Mouse (Mus musculus): Measurements from ENCODE around the gene Hira. TPM values are rescaled to one million over a fixed set of nuclear protein-coding genes. Genes with fewer than 3 reads are reported as not detected.

Gene Hira
- polyA plus RNA-seq (2015; fragmentation: Nextera tagmentation; extraction: Ambion mirVana) = 4.9 and 6.0 TPM in 2 replicates

- peaks cover 4% of the 10 kb centered on the region for H3K4me1 ChIP-seq (ENCODE audit: control insufficient read depth, insufficient read depth, low read length)
- no peaks in the 10 kb centered on the region for H3K9me3 ChIP-seq (replicated peaks; ENCODE audit: control insufficient read depth, low read length)
- H3K4me3 ChIP-seq (replicated peaks; ENCODE audit: low read length) = peak within 1 kb of the TSS; percentile 79
- H3K9ac ChIP-seq (ENCODE audit: low read length) = peak within 1 kb of the TSS; percentile 89
- peaks cover 8% of the 10 kb centered on the region for H3K36me3 ChIP-seq (ENCODE audit: control insufficient read depth, insufficient read depth, low read length)
- under 1% methylated on average over 91 of the region's 93 CpGs for WGBS
- H3K4me2 ChIP-seq (ENCODE audit: low read depth, low read length) = peak within 1 kb of the TSS; percentile 81
- peak within 1 kb of the TSS; percentile 96 for H3K27ac ChIP-seq (ENCODE audit: low read length)
- H3K27me3 ChIP-seq (ENCODE audit: control insufficient read depth, insufficient read depth, low read length) = no peaks in the 10 kb centered on the region
- ATAC-seq (ENCODE audit: insufficient read depth, low FRiP score) = peak; percentile 95
These were observed at the start of gene Hira, which contains the start of gene Mrpl40 for GRCm38 (mm10) chr16:18876442-18877308. Gene Hira, plus strand, starts transcription at chr16:18877037. Gene Mrpl40, minus strand, starts transcription at chr16:18876862.

- ATAC-seq (ENCODE audit: insufficient read depth, low FRiP score) = no peak
- H3K9ac ChIP-seq (ENCODE audit: low read length) = no peak overlapping the region
- H3K27ac ChIP-seq (ENCODE audit: low read length) = no peak overlapping the region
- no peaks in the 10 kb centered on the region for H3K4me1 ChIP-seq (ENCODE audit: control insufficient read depth, insufficient read depth, low read length)
- H3K27me3 ChIP-seq (ENCODE audit: control insufficient read depth, insufficient read depth, low read length) = no peaks in the 10 kb centered on the region
- WGBS = 93% methylated on average over 3 of the region's 3 CpGs
- no peak overlapping the region for H3K4me3 ChIP-seq (replicated peaks; ENCODE audit: low read length)
- no peak overlapping the region for H3K4me2 ChIP-seq (ENCODE audit: low read depth, low read length)
- no peaks in the 10 kb centered on the region for H3K9me3 ChIP-seq (replicated peaks; ENCODE audit: control insufficient read depth, low read length)
- peaks cover 42% of the 10 kb centered on the region for H3K36me3 ChIP-seq (ENCODE audit: control insufficient read depth, insufficient read depth, low read length)
These were observed 48.2 kb upstream of the Hira start for GRCm38 (mm10) chr16:18828630-18829029.

- no peak overlapping the region for H3K9ac ChIP-seq (ENCODE audit: low read length)
- no peaks in the 10 kb centered on the region for H3K4me1 ChIP-seq (ENCODE audit: control insufficient read depth, insufficient read depth, low read length)
- H3K27ac ChIP-seq (ENCODE audit: low read length) = no peak overlapping the region
- no peak overlapping the region for H3K4me2 ChIP-seq (ENCODE audit: low read depth, low read length)
- WGBS = 87% methylated on average over 6 of the region's 6 CpGs
- H3K9me3 ChIP-seq (replicated peaks; ENCODE audit: control insufficient read depth, low read length) = no peaks in the 10 kb centered on the region
- no peak; the same call in 1 of the 2 replicates for ATAC-seq (ENCODE audit: insufficient read depth, low FRiP score)
- H3K27me3 ChIP-seq (ENCODE audit: control insufficient read depth, insufficient read depth, low read length) = no peaks in the 10 kb centered on the region
- H3K36me3 ChIP-seq (ENCODE audit: control insufficient read depth, insufficient read depth, low read length) = peaks cover 40% of the 10 kb centered on the region
- H3K4me3 ChIP-seq (replicated peaks; ENCODE audit: low read length) = no peak overlapping the region
These were observed 47.7 kb upstream of the Hira start for GRCm38 (mm10) chr16:18829102-18829501.

- H3K9me3 ChIP-seq (replicated peaks; ENCODE audit: control insufficient read depth, low read length) = no peaks in the 10 kb centered on the region
- peaks cover 16% of the 10 kb centered on the region; the same call in 1 of the 2 replicates for H3K36me3 ChIP-seq (ENCODE audit: control insufficient read depth, insufficient read depth, low read length)
- H3K27ac ChIP-seq (ENCODE audit: low read length) = no peak overlapping the region
- peaks cover 4% of the 10 kb centered on the region; the same call in 1 of the 2 replicates for H3K4me1 ChIP-seq (ENCODE audit: control insufficient read depth, insufficient read depth, low read length)
- no peak overlapping the region for H3K4me2 ChIP-seq (ENCODE audit: low read depth, low read length)
- 66% methylated on average over 2 of the region's 2 CpGs for WGBS
- H3K9ac ChIP-seq (ENCODE audit: low read length) = no peak overlapping the region
- no peaks in the 10 kb centered on the region for H3K27me3 ChIP-seq (ENCODE audit: control insufficient read depth, insufficient read depth, low read length)
- no peak overlapping the region for H3K4me3 ChIP-seq (replicated peaks; ENCODE audit: low read length)
- ATAC-seq (ENCODE audit: insufficient read depth, low FRiP score) = no peak
These were observed 43.4 kb upstream of the Hira start for GRCm38 (mm10) chr16:18833486-18833885.

GRCm38 (mm10) chr16:18836073-18836467, 40.8 kb upstream of the Hira start:
- Histone ChIP-seq H3K9me3 (replicated peaks; ENCODE audit: control insufficient read depth, low read length) (no peaks in the 10 kb centered on the region), H3K27me3 (ENCODE audit: control insufficient read depth, insufficient read depth, low read length) (no peaks in the 10 kb centered on the region), H3K4me3 (replicated peaks; ENCODE audit: low read length) (peak overlapping the region; percentile 71), H3K36me3 (ENCODE audit: control insufficient read depth, insufficient read depth, low read length) (0 out of 2 replicates have a peak, but pooled peaks cover 2% of the 10 kb centered on the region), H3K4me1 (ENCODE audit: control insufficient read depth, insufficient read depth, low read length) (peaks cover 4% of the 10 kb centered on the region; the same call in 1 of the 2 replicates), H3K9ac (ENCODE audit: low read length) (no peak overlapping the region), H3K4me2 (ENCODE audit: low read depth, low read length) (peak overlapping the region; percentile 64), H3K27ac (ENCODE audit: low read length) (no peak overlapping the region)
- WGBS = 25% methylated on average over 3 of the region's 3 CpGs
- ATAC-seq (ENCODE audit: insufficient read depth, low FRiP score) = peak; percentile 64; the same call in 1 of the 2 replicates

GRCm38 (mm10) chr16:18836468-18837208, 40.2 kb upstream of the Hira start, which contains the start of the genes 2510002D24Rik and Gm28539:
Gene 2510002D24Rik, plus strand, starts transcription at chr16:18836578.
Gene Gm28539, plus strand, starts transcription at chr16:18836584.
- Histone ChIP-seq H3K9ac (ENCODE audit: low read length) (peak within 1 kb of the TSS; percentile 85), H3K27me3 (ENCODE audit: control insufficient read depth, insufficient read depth, low read length) (no peaks in the 10 kb centered on the region), H3K4me2 (ENCODE audit: low read depth, low read length) (peak within 1 kb of the TSS; percentile 64), H3K9me3 (replicated peaks; ENCODE audit: control insufficient read depth, low read length) (no peaks in the 10 kb centered on the region), H3K4me3 (replicated peaks; ENCODE audit: low read length) (peak within 1 kb of the TSS; percentile 71), H3K27ac (ENCODE audit: low read length) (peak within 1 kb of the TSS; percentile 72), H3K36me3 (ENCODE audit: control insufficient read depth, insufficient read depth, low read length) (0 out of 2 replicates have a peak, but pooled peaks cover 2% of the 10 kb centered on the region), H3K4me1 (ENCODE audit: control insufficient read depth, insufficient read depth, low read length) (peaks cover 4% of the 10 kb centered on the region; the same call in 1 of the 2 replicates)
- peak; percentile 97 for ATAC-seq (ENCODE audit: insufficient read depth, low FRiP score)
- WGBS = under 1% methylated on average over 46 of the region's 46 CpGs

GRCm38 (mm10) chr16:18838346-18838745, 38.5 kb upstream of the Hira start:
- H3K27me3 ChIP-seq (ENCODE audit: control insufficient read depth, insufficient read depth, low read length) = no peaks in the 10 kb centered on the region
- no peak overlapping the region for H3K27ac ChIP-seq (ENCODE audit: low read length)
- H3K9me3 ChIP-seq (replicated peaks; ENCODE audit: control insufficient read depth, low read length) = no peaks in the 10 kb centered on the region
- no peak overlapping the region for H3K9ac ChIP-seq (ENCODE audit: low read length)
- H3K4me1 ChIP-seq (ENCODE audit: control insufficient read depth, insufficient read depth, low read length) = peaks cover 4% of the 10 kb centered on the region; the same call in 1 of the 2 replicates
- H3K4me2 ChIP-seq (ENCODE audit: low read depth, low read length) = no peak overlapping the region
- WGBS = 90% methylated on average over 4 of the region's 4 CpGs
- H3K4me3 ChIP-seq (replicated peaks; ENCODE audit: low read length) = no peak overlapping the region
- no peaks in the 10 kb centered on the region for H3K36me3 ChIP-seq (ENCODE audit: control insufficient read depth, insufficient read depth, low read length)
- ATAC-seq (ENCODE audit: insufficient read depth, low FRiP score) = no peak

GRCm38 (mm10) chr16:18846301-18846820, 30.5 kb upstream of the Hira start:
- H3K4me2 ChIP-seq (ENCODE audit: low read depth, low read length) = no peak overlapping the region
- no peaks in the 10 kb centered on the region for H3K36me3 ChIP-seq (ENCODE audit: control insufficient read depth, insufficient read depth, low read length)
- 82% methylated on average over 15 of the region's 15 CpGs for WGBS
- no peak for ATAC-seq (ENCODE audit: insufficient read depth, low FRiP score)
- H3K9me3 ChIP-seq (replicated peaks; ENCODE audit: control insufficient read depth, low read length) = no peaks in the 10 kb centered on the region
- no peaks in the 10 kb centered on the region for H3K4me1 ChIP-seq (ENCODE audit: control insufficient read depth, insufficient read depth, low read length)
- no peak overlapping the region for H3K4me3 ChIP-seq (replicated peaks; ENCODE audit: low read length)
- no peaks in the 10 kb centered on the region for H3K27me3 ChIP-seq (ENCODE audit: control insufficient read depth, insufficient read depth, low read length)
- H3K9ac ChIP-seq (ENCODE audit: low read length) = no peak overlapping the region
- no peak overlapping the region for H3K27ac ChIP-seq (ENCODE audit: low read length)
